Mouse (Mus musculus): ENCODE measurements at regions not wholly inside any gene's neighbourhood (a gene's known extent, or its start where the extent isn't known, plus 50 kb on each side); places are given as distances from the start of the nearest gene placed in this dataset.

DNA sequence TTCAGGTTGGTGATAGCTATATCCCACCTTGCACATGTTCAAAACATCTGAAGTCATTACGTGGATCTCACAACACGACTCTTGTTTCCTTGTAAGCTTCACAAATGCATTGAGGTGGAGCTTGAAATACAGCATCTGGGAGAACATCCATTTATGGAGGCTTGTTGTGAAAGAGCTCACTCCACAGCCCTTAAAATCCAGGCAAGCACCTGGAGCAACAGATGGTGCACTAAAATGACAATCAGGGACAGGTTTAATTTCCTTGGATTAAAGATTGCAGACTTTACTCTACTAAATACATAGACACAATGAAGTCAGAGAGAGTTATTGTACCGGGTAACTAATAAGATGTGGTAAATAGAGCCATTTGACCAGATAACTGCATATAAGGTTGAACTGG, 219.2 kb upstream of the Crbn start:
- Histone ChIP-seq H3K4me2 (no peak overlapping the region), H3K9me3 (replicated peaks) (no peaks in the 10 kb centered on the region), H3K9ac (no peak overlapping the region), H3K27me3 (no peaks in the 10 kb centered on the region), H3K36me3 (no peaks in the 10 kb centered on the region), H3K4me1 (replicated peaks) (no peaks in the 10 kb centered on the region), H3K27ac (no peak overlapping the region), H3K4me3 (replicated peaks) (no peak overlapping the region)
- 69% methylated on average over 3 of the region's 3 CpGs for WGBS (ENCODE audit: insufficient replicate concordance)
- DNase-seq (no peak), ATAC-seq (ENCODE audit: low read depth) (no peak)

DNA sequence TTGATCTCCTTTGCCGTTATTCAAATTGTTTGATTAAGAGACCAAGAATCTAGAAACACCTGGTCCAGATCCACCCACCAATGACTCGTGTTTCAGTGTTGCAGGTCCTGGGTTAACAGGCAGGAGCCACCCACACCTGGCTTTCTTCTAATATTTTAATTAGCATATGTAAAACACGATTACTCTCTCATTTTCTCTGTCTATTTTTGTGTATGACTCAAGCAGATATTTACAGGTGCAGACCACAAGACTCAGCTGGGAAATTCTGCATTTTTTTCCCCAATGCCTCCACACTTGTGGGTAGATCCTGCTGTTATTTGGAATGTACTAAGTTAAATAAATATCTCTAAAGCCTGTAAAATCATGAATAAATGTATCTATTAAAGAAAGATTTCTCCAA, 245.3 kb upstream of the Crbn start:
- 49% methylated on average over 3 of the region's 3 CpGs for WGBS (ENCODE audit: insufficient replicate concordance)
- ATAC-seq (ENCODE audit: low read depth): no peak
- H3K36me3 ChIP-seq: no peaks in the 10 kb centered on the region
- no peak for DNase-seq
- no peaks in the 10 kb centered on the region for H3K27me3 ChIP-seq
- H3K4me1 ChIP-seq (replicated peaks): no peaks in the 10 kb centered on the region
- H3K9me3 ChIP-seq (replicated peaks): no peaks in the 10 kb centered on the region
- H3K9ac ChIP-seq: no peak overlapping the region
- H3K27ac ChIP-seq: no peak overlapping the region
- no peak overlapping the region for H3K4me3 ChIP-seq (replicated peaks)
- no peak overlapping the region for H3K4me2 ChIP-seq

DNA sequence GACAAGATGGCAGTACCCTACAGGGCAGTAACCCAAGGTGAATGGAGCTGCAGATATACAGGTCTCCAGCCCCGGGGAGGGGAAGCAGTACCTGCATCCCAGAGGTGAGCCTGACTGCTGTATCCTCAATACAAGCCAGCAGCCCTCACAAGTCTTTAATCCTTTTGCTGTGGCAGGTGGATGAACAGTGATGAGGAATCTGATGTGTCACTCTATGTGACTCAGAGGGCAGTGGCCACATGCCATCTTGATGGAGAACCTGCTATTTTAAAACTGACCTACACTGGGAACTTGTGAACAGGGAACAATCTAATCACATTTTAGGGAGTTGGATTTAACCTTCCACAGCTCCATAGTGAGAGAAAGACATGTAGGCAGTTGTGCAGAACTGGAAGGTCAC, 251.7 kb upstream of the Crbn start:
- no peaks in the 10 kb centered on the region for H3K36me3 ChIP-seq
- H3K9me3 ChIP-seq (replicated peaks): no peaks in the 10 kb centered on the region
- H3K4me1 ChIP-seq (replicated peaks): no peaks in the 10 kb centered on the region
- no peak for ATAC-seq (ENCODE audit: low read depth)
- no peaks in the 10 kb centered on the region for H3K27me3 ChIP-seq
- H3K4me3 ChIP-seq (replicated peaks): no peak overlapping the region
- no peak overlapping the region for H3K9ac ChIP-seq
- no peak overlapping the region for H3K27ac ChIP-seq
- 45% methylated on average over 1 of the region's 1 CpGs for WGBS (ENCODE audit: insufficient replicate concordance)
- no peak overlapping the region for H3K4me2 ChIP-seq
- no peak for DNase-seq

DNA sequence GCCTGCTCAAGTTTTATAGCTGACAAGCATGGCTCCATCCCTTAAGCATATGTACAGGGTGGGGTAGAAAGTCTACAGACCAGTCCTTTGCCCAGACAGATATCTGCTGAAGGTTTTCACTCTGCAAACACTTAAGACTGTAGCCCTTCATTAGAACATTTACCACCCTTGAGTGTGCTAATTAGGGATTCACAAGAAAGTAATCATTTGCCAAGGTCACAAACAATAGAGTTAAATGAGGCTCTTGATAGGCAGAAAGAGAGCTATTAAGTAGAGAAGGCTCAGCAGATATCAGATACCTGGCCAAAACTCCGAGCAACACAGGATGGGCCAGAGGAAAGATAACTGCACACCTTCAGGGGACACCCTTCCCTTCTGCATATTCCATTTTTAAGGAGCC, 252.3 kb upstream of the Crbn start:
- 42% methylated on average over 1 of the region's 1 CpGs for WGBS (ENCODE audit: insufficient replicate concordance)
- Histone ChIP-seq H3K9me3 (replicated peaks) (no peaks in the 10 kb centered on the region), H3K27me3 (no peaks in the 10 kb centered on the region), H3K4me1 (replicated peaks) (no peaks in the 10 kb centered on the region), H3K27ac (no peak overlapping the region), H3K9ac (no peak overlapping the region), H3K4me2 (no peak overlapping the region), H3K36me3 (no peaks in the 10 kb centered on the region), H3K4me3 (replicated peaks) (no peak overlapping the region)
- DNase-seq (no peak), ATAC-seq (ENCODE audit: low read depth) (no peak)

DNA sequence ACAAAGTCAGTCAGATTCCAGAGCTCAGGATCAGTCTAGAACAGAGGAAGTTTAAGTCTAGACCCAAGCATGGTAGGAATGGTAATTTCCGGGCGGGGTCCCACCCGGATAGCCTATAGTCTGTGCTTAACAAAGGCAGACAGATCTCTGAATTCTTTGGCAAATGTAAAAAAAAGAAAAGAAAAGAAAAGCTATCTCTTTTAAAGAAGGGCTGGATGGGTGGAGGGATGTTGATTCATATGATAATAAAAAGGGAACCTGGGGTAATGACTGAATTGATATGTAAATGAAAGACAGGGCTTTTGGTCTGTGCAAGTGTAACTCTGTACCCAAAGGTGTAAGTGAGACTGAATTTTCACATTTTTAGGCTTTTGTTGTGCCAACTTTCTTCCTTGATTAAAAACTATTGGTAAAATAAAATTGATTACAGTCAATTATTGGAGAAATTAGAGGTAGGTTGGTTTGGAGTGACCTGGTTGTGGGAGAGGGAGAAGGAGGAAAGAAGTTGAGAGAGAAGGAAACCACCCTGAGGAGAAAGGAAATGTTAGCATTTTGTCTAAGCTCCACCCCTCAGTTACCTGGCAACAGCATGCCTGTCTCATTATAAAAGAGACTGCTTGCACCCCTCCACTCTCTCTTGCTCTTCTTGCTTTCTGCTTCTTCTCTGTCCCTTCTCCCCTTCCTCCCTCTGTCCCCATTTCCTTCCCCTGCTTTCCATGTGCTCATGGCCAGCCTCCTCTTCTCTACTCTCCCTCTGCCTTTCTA, 259.3 kb upstream of the Crbn start:
- Histone ChIP-seq H3K36me3 (no peaks in the 10 kb centered on the region), H3K4me1 (replicated peaks) (no peaks in the 10 kb centered on the region), H3K4me2 (no peak overlapping the region), H3K9me3 (replicated peaks) (no peaks in the 10 kb centered on the region), H3K27ac (no peak overlapping the region), H3K9ac (no peak overlapping the region), H3K27me3 (no peaks in the 10 kb centered on the region), H3K4me3 (replicated peaks) (no peak overlapping the region)
- ATAC-seq (ENCODE audit: low read depth) (no peak), DNase-seq (no peak)
- WGBS (ENCODE audit: insufficient replicate concordance): 61% methylated on average over 3 of the region's 3 CpGs

DNA sequence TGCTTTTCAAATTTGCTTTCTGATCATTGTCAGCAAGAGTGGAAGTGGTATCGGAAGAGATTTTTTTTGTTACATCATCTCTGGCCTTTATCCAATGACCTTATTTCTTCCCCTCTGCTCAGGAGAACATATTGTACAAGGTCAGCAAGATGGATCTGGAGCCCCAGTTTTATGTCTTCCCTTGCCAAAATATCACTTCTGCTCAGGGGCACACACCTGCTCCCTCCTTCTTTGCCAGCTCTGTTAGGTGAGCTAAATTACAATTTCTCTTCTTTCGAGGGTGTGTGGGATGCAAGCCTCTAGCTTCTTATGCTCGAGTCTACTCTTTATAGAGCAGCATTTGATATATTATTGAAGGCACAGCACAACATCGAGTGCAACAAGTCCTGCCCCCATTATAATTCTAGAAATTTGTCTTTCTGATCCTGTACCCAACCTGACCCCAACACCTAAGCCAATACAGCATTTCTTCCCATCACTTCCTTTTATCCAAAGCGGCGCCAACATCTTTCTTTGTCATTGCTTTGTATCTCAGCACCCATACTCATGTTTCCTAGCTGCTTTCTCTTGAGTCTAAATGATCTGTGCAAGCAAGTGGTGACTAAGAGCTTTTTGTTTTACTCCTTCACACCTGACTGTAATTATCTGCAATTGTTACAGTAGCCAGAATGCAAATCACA, 263.1 kb upstream of the Crbn start:
- Histone ChIP-seq H3K4me2 (no peak overlapping the region), H3K4me1 (replicated peaks) (no peaks in the 10 kb centered on the region), H3K9me3 (replicated peaks) (no peaks in the 10 kb centered on the region), H3K27me3 (no peaks in the 10 kb centered on the region), H3K4me3 (replicated peaks) (no peak overlapping the region), H3K9ac (no peak overlapping the region), H3K27ac (no peak overlapping the region), H3K36me3 (no peaks in the 10 kb centered on the region)
- ATAC-seq (ENCODE audit: low read depth) (no peak), DNase-seq (no peak)
- WGBS (ENCODE audit: insufficient replicate concordance): 63% methylated on average over 6 of the region's 6 CpGs

DNA sequence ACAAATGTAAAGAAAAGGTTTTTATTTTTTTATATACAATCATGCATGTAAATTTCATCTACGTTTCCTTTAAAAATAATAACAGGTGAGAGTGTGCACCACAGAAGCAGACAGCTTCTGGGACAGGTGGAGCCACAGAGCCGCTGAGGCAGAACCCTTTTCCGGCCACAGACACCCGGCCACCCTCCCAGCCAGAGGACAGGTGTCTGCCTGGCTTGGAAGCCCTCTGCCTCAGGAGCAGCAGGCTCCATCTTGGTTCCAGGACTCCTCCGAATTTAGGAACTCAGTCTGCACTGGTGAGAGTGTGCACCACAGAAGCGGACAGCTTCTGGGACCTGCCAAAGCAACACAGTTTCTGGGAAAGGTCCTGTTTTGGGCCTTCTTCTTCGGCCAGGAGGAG, 270.6 kb upstream of the Crbn start:
- no peaks in the 10 kb centered on the region for H3K4me1 ChIP-seq (replicated peaks)
- DNase-seq (no peak), ATAC-seq (ENCODE audit: low read depth) (no peak)
- no peaks in the 10 kb centered on the region for H3K36me3 ChIP-seq
- no peaks in the 10 kb centered on the region for H3K9me3 ChIP-seq (replicated peaks)
- H3K4me3 ChIP-seq (replicated peaks): no peak overlapping the region
- H3K27ac ChIP-seq: no peak overlapping the region
- no peaks in the 10 kb centered on the region for H3K27me3 ChIP-seq
- WGBS (ENCODE audit: insufficient replicate concordance): 67% methylated on average over 7 of the region's 7 CpGs
- no peak overlapping the region for H3K9ac ChIP-seq
- no peak overlapping the region for H3K4me2 ChIP-seq

DNA sequence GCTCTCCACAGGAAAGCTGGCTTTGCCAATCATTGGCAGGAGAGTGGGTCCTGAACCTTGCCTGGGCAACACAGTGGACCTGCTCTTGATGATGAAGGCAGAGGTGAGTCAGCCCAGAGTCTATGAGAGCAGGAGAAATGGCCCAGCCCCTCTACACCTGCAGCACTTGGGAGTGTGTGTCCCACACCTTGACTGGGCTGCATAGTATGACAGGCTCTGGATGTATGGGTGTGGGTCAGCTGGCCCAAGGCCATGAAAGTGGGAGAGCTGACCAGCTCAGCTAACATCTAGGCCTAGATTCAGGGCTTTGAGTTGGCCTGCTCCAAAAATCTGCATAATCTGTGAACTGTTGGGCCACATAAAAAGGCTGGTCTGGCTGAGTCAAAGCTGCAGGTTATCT, 292.7 kb upstream of the Crbn start:
- no peak for DNase-seq
- no peaks in the 10 kb centered on the region for H3K9me3 ChIP-seq (replicated peaks)
- no peak overlapping the region for H3K4me3 ChIP-seq (replicated peaks)
- H3K36me3 ChIP-seq: no peaks in the 10 kb centered on the region
- no peaks in the 10 kb centered on the region for H3K27me3 ChIP-seq
- no peak overlapping the region for H3K9ac ChIP-seq
- H3K27ac ChIP-seq: no peak overlapping the region
- H3K4me2 ChIP-seq: no peak overlapping the region
- H3K4me1 ChIP-seq (replicated peaks): no peaks in the 10 kb centered on the region
- ATAC-seq (ENCODE audit: low read depth): no peak

DNA sequence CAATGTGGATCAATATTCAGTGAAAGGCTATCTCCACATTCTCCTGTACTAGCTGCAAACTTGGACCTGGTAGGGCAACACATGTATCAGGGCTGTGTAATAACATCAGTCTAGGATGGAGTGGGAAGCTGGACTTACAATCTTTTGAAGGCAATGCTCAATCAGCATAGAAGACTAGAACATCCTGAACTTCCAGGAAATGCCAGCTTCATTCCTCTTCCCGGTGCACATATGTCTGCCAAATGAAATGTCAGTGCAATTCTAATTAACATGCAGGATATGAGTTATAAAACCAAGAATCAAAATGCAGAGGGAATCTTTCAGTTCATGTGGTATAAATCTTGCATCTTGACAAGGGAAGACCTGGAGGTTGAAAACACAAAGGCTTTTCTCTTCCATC, 328.8 kb upstream of the Crbn start:
- Histone ChIP-seq H3K4me3 (replicated peaks) (no peak overlapping the region), H3K9me3 (replicated peaks) (no peaks in the 10 kb centered on the region), H3K36me3 (no peaks in the 10 kb centered on the region), H3K4me2 (no peak overlapping the region), H3K4me1 (replicated peaks) (no peaks in the 10 kb centered on the region), H3K27ac (no peak overlapping the region), H3K9ac (no peak overlapping the region), H3K27me3 (no peaks in the 10 kb centered on the region)
- DNase-seq (no peak), ATAC-seq (ENCODE audit: low read depth) (no peak)
- 77% methylated on average over 1 of the region's 1 CpGs for WGBS (ENCODE audit: insufficient replicate concordance)

DNA sequence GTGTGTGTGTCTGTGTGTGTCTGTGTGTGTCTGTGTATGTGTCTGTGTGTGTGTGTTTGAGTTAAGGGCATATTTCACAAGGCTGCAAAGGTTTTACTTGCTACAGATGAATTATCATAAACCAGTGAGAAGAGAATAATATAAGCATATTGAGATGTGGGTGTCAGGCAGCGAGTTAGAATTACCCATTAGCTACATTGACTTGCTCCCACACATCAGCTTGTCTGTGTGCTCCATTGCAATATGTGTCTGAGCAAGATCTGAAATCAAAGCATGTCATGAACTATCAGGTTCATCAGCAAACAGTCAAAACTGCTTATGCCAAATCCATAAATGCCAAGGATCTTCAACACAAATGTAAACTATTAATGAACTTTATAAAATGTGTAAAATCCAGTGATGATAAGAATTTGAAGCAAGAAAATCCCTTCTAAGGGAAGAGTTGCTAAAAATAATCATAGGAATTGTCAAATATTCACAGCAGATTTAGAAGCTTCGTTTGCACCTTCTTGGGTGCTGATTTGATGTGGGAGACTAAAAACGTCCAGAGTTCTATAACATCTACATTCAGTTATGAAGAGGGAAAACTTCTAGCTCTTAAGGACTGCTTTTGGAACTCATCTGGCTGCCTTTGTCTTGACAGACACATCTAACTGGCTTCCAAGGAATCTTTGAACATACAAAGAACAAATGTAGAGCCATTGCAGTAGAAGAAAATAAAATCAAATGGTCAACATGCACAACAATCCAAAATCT, 361.7 kb upstream of the Lrrn1 start:
- DNase-seq: no peak
- ATAC-seq (ENCODE audit: low read depth): no peak
- WGBS (ENCODE audit: insufficient replicate concordance): 37% methylated on average over 3 of the region's 3 CpGs

DNA sequence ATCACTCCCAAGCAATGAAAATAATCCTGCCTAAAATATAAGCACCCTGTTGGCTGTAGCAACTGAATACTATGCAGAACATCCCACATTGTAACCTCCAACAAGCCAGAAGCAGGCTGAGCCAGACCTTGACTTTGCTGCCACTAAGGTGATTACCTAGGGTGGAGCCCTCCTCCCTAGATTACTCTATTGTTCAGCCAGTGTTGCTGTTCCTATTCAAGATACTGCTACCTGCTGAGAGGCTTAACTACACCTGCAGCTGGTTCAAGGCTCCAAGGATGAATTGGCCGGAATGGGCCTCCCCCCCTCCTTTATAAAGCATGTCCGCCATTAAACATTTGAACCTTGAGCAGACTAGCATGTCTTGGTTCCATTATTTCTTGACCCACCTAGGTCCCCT, 311.3 kb upstream of the Lrrn1 start:
- ATAC-seq (ENCODE audit: low read depth) (no peak), DNase-seq (no peak)
- Histone ChIP-seq H3K9me3 (replicated peaks) (no peaks in the 10 kb centered on the region), H3K4me3 (replicated peaks) (no peak overlapping the region), H3K4me1 (replicated peaks) (no peaks in the 10 kb centered on the region), H3K4me2 (no peak overlapping the region), H3K27me3 (no peaks in the 10 kb centered on the region), H3K9ac (no peak overlapping the region), H3K27ac (no peak overlapping the region), H3K36me3 (no peaks in the 10 kb centered on the region)
- 70% methylated on average over 2 of the region's 2 CpGs for WGBS (ENCODE audit: insufficient replicate concordance)

More for the DNA sequence above, 361.7 kb upstream of the Lrrn1 start:
- no peaks in the 10 kb centered on the region for H3K4me1 ChIP-seq (replicated peaks)
- H3K27me3 ChIP-seq: no peaks in the 10 kb centered on the region
- H3K4me3 ChIP-seq (replicated peaks): no peak overlapping the region
- H3K9me3 ChIP-seq (replicated peaks): no peaks in the 10 kb centered on the region
- H3K27ac ChIP-seq: no peak overlapping the region
- no peak overlapping the region for H3K4me2 ChIP-seq
- no peak overlapping the region for H3K9ac ChIP-seq
- H3K36me3 ChIP-seq: no peaks in the 10 kb centered on the region
